Mouse (Mus musculus) cerebellum, adult 2 months (tissue): ENCODE data around the gene Anxa1. TPM values are rescaled to one million over a fixed set of nuclear protein-coding genes. Genes with fewer than 3 reads are reported as not detected.

ENCODE experiments used
- DNase-seq, 2 experiments: peaks; one replicate each; pipeline ENCODE4 v3.0.0; 2021
- H3K27ac ChIP-seq: fragments of 200-500 bp; 2 replicates; pipeline ENCODE4 v1.5.1; 2012; ENCODE audit warnings: low read length, control low read depth, inconsistent platforms; ENCODE audit not compliant: insufficient read depth
- H3K27me3 ChIP-seq: fragments of 200-500 bp; 2 replicates; pipeline ENCODE4 v1.6.1; 2012; ENCODE audit warnings: inconsistent platforms, mild to moderate bottlenecking, low read length, moderate library complexity; ENCODE audit not compliant: control insufficient read depth, insufficient read depth
- H3K4me1 ChIP-seq: fragments of 200-500 bp; 2 replicates; pipeline ENCODE4 v1.6.1; 2011; ENCODE audit warnings: low read length; ENCODE audit not compliant: control insufficient read depth, insufficient read depth
- H3K4me3 ChIP-seq: fragments of 200-500 bp; replicated peaks from 2 replicates; pipeline ENCODE3; 2011; ENCODE audit warnings: mild to moderate bottlenecking, low read depth, low read length, control low read depth; ENCODE audit not compliant: insufficient read depth
- CTCF ChIP-seq: fragments of 200-500 bp; IDR thresholded peaks from 2 replicates; pipeline ENCODE4 v1.5.1; 2011; ENCODE audit warnings: low read depth, mild to moderate bottlenecking, control low read depth, low read length, moderate library complexity, borderline replicate concordance; ENCODE audit not compliant: insufficient read depth
- POLR2A ChIP-seq: fragments of 200-500 bp; IDR thresholded peaks from 2 replicates; pipeline ENCODE4 v1.6.1; 2011; ENCODE audit warnings: low read length, control low read depth, borderline replicate concordance; ENCODE audit not compliant: insufficient read depth
- WGBS: fragments of 180-500 bp; shearing (Covaris S2); methylation state at CpG from one replicate; pipeline ENCODE4 v1.1.7; 2018; 5-methylcytosine and 5-hydroxymethylcytosine counted together
- polyA plus RNA-seq: library from polyadenylated mRNA; depleted of rRNA; stranded (reverse); fragments of >200 nt; gene quantifications from 2 replicates; pipeline ENCODE4 v1.2.3, GENCODE M21; 2012; rRNA removed

Gene Anxa1
- polyA plus RNA-seq, 1 experiment, result 0.74 TPM

DNA sequence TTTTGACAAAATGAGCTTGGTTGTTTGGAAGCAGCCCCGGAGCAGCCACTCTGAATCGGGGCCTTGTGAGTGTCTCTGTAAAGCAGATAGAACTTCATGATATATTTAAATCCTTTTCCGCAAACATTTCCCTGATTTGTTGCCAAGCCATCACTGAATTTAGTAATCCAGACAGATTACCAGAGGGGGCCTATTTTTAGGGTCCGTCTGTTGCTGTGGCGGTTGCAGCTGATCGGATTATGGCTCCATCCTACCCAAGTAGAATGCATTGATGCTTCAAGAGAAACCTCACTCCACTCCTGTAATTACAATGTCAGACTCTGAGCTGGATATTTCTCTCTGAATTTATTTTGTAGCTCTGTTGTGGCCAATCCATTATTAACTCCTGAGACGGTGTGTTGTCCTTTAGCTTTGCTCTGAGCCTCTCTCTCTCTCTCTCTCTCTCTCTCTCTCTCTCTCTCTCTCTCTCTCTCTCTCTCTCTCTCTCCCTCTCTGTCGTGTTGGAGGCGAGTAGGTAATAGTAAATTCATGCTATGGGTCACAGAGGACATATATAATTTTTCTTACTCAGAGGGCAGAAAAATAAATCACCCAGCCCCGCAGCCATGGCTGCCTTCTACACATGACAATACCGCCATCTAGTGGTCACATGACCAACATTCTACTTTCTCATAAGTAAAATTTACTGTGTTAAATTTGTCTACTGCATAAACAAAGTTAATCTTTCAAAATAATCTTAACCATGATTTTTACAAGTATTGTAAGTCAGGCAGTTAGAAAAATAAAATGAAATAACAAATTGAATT, 46.0 kb downstream of the Anxa1 start:
- no peak overlapping the region for H3K4me3 ChIP-seq
- no peak overlapping the region for H3K27ac ChIP-seq
- 18% methylated on average over 11 of the region's 11 CpGs for whole genome bisulfite sequencing
- no peaks in the 10 kb centered on the region for H3K27me3 ChIP-seq
- TF ChIP-seq POLR2A (no peak), CTCF (peak; percentile 62; the same call in 1 of the 2 replicates)
- peak; percentile 21 to 43 for DNase-seq
- H3K4me1 ChIP-seq, result no peaks in the 10 kb centered on the region

DNA sequence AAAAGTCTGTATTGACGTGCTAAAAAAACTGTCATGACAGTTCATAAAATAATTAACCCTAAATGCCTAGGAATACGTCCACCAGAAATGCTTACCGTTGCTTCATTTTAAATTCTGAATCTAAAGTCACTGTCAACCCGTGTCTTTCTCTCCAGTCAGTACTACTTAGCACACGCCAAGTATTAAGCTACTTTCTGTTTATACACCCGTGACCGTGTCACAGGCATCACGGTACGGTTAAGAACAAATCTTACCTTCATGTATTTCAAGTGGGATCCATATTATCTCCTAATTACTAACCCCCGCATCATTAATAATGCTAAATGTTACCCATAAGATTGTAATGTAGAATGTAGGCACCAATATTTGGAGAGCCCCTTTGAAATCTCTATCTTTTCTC, 46.7 kb downstream of the Anxa1 start:
- H3K4me1 ChIP-seq, result no peaks in the 10 kb centered on the region
- TF ChIP-seq CTCF, result no peak
- no peak for TF ChIP-seq POLR2A
- H3K4me3 ChIP-seq, result no peak overlapping the region
- 77% methylated on average over 10 of the region's 10 CpGs for WGBS
- no peaks in the 10 kb centered on the region for H3K27me3 ChIP-seq
- DNase-seq, result no peak
- H3K27ac ChIP-seq, result no peak overlapping the region

Other genes with a start within 250 kb of the Anxa1 start
- gene Aldh1a1, start 101.8 kb upstream of the Anxa1 start, polyA plus RNA-seq, result 257 and 274 TPM in 2 replicates